8 mouse cellular contexts compared by ENCODE assay signal in genomic region chr4:88094062-88094767, GRCm38 (mm10). TPM values are rescaled to one million over a fixed set of nuclear protein-coding genes. Genes with fewer than 3 reads are reported as not detected.
DNase-seq lines count a peak whose midpoint lies in the region; ATAC-seq and TF ChIP-seq lines count a peak whose summit lies in the region.

Gene Focad, plus strand, starts transcription at chr4:88094629.

- TF ChIP-seq CTCF in kidney, postnatal 0 days (IDR thresholded peaks at IDR 0.05; ENCODE audit: low read depth), result no peak; the same call in none of the 2 replicates

- peak within 1 kb of the TSS; percentile 82 for H3K9ac ChIP-seq in heart, embryonic 12.5 days
- H3K9ac ChIP-seq in kidney, postnatal 0 days (ENCODE audit: low read depth, low read length), result peak within 1 kb of the TSS; percentile 69
- peak within 1 kb of the TSS; percentile 88 for H3K9ac ChIP-seq in liver, embryonic 11.5 days (ENCODE audit: low read depth, low read length)
- H3K9ac ChIP-seq in stomach, embryonic 14.5 days (replicated peaks; ENCODE audit: low read depth, low read length), result peak within 1 kb of the TSS; percentile 57

- H3K4me1 ChIP-seq in heart, embryonic 12.5 days (replicated peaks), result peaks cover 5% of the 10 kb centered on the region; the same call in 1 of the 2 replicates
- H3K4me1 ChIP-seq in kidney, postnatal 0 days (replicated peaks; ENCODE audit: insufficient read depth, low read length), result peaks cover 4% of the 10 kb centered on the region
- H3K4me1 ChIP-seq in liver, embryonic 11.5 days (replicated peaks; ENCODE audit: control insufficient read depth, insufficient read depth, low read length), result no peaks in the 10 kb centered on the region
- 0 out of 2 replicates have a peak, but pooled peaks cover 4% of the 10 kb centered on the region for H3K4me1 ChIP-seq in stomach, embryonic 14.5 days (ENCODE audit: control insufficient read depth, insufficient read depth, low read length)

- peak within 1 kb of the TSS; percentile 82 for H3K4me3 ChIP-seq in heart, embryonic 12.5 days
- H3K4me3 ChIP-seq in kidney, postnatal 0 days (replicated peaks; ENCODE audit: low read depth, low read length), result peak within 1 kb of the TSS; percentile 70
- H3K4me3 ChIP-seq in liver, embryonic 11.5 days (ENCODE audit: low read depth, low read length), result peak within 1 kb of the TSS; percentile 88
- peak within 1 kb of the TSS; percentile 82 for H3K4me3 ChIP-seq in stomach, embryonic 14.5 days (ENCODE audit: low read depth, low read length)

- DNase-seq in CD4-positive helper T cell, adult 2 months (ENCODE audit: low read depth, low spot score), result peak; percentile 98
- peak; percentile 94 for DNase-seq in brain, embryonic 18.5 days (ENCODE audit: low read depth, low spot score)
- peak; percentile 98 for DNase-seq in kidney, postnatal 0 days (ENCODE audit: low spot score)
- peak; percentile 97 for DNase-seq in liver, embryonic 11.5 days (ENCODE audit: low spot score)
- peak; percentile 98 for DNase-seq in naive thymus-derived CD4-positive, alpha-beta T cell, adult 2 months (ENCODE audit: low read depth)

- 1% methylated on average over 34 of the region's 34 CpGs for WGBS in heart, embryonic 12.5 days
- WGBS in kidney, postnatal 0 days, result under 1% methylated on average over 34 of the region's 34 CpGs
- WGBS in liver, embryonic 11.5 days, result 1% methylated on average over 34 of the region's 34 CpGs
- 2% methylated on average over 34 of the region's 34 CpGs for WGBS in stomach, embryonic 14.5 days

- H3K4me2 ChIP-seq in heart, embryonic 12.5 days, result peak within 1 kb of the TSS; percentile 93
- H3K4me2 ChIP-seq in kidney, postnatal 0 days (ENCODE audit: low read length), result peak within 1 kb of the TSS; percentile 92
- peak within 1 kb of the TSS; percentile 94 for H3K4me2 ChIP-seq in liver, embryonic 11.5 days
- peak within 1 kb of the TSS; percentile 98 for H3K4me2 ChIP-seq in stomach, embryonic 14.5 days (replicated peaks; ENCODE audit: low read depth, low read length)

- H3K9me3 ChIP-seq in heart, embryonic 12.5 days (replicated peaks), result no peaks in the 10 kb centered on the region
- H3K9me3 ChIP-seq in kidney, postnatal 0 days (replicated peaks; ENCODE audit: low read length), result no peaks in the 10 kb centered on the region
- H3K9me3 ChIP-seq in liver, embryonic 11.5 days (ENCODE audit: control insufficient read depth, low read length), result no peaks in the 10 kb centered on the region
- H3K9me3 ChIP-seq in stomach, embryonic 14.5 days (ENCODE audit: control insufficient read depth, low read depth, low read length), result no peaks in the 10 kb centered on the region

- H3K27ac ChIP-seq in heart, embryonic 12.5 days (ENCODE audit: poor library complexity, severe bottlenecking), result peak within 1 kb of the TSS; percentile 78
- H3K27ac ChIP-seq in kidney, postnatal 0 days, result peak within 1 kb of the TSS; percentile 51
- H3K27ac ChIP-seq in liver, embryonic 11.5 days (ENCODE audit: low read depth, low read length), result peak within 1 kb of the TSS; percentile 63
- peak within 1 kb of the TSS; percentile 7; the same call in 1 of the 2 replicates for H3K27ac ChIP-seq in stomach, embryonic 14.5 days (ENCODE audit: low read length)

- H3K27me3 ChIP-seq in heart, embryonic 12.5 days (replicated peaks), result no peaks in the 10 kb centered on the region
- no peaks in the 10 kb centered on the region for H3K27me3 ChIP-seq in kidney, postnatal 0 days (ENCODE audit: insufficient read depth, low read length)
- H3K27me3 ChIP-seq in liver, embryonic 11.5 days (replicated peaks; ENCODE audit: control insufficient read depth, insufficient read depth, low read length), result no peaks in the 10 kb centered on the region
- H3K27me3 ChIP-seq in stomach, embryonic 14.5 days (ENCODE audit: control insufficient read depth, insufficient read depth, low read length), result no peaks in the 10 kb centered on the region

- H3K36me3 ChIP-seq in heart, embryonic 12.5 days, result no peaks in the 10 kb centered on the region
- H3K36me3 ChIP-seq in kidney, postnatal 0 days (ENCODE audit: insufficient read depth, low read length), result no peaks in the 10 kb centered on the region
- no peaks in the 10 kb centered on the region for H3K36me3 ChIP-seq in liver, embryonic 11.5 days (ENCODE audit: control insufficient read depth, insufficient read depth, low read length)
- no peaks in the 10 kb centered on the region for H3K36me3 ChIP-seq in stomach, embryonic 14.5 days (ENCODE audit: control insufficient read depth, insufficient read depth, low read length)

- peak; percentile 100 for ATAC-seq in erythroid progenitor cell, adult 5-6 weeks (replicated peaks; ENCODE audit: low FRiP score, poor library complexity, severe bottlenecking)
- peak; percentile 100 for ATAC-seq in heart, embryonic 12.5 days (ENCODE audit: insufficient number of reproducible peaks, low FRiP score)
- ATAC-seq in kidney, postnatal 0 days (replicated peaks; ENCODE audit: low FRiP score, low read depth), result peak; percentile 100
- ATAC-seq in liver, embryonic 11.5 days (replicated peaks; ENCODE audit: low FRiP score), result peak; percentile 99
- peak; percentile 100 for ATAC-seq in stomach, embryonic 14.5 days (ENCODE audit: insufficient number of reproducible peaks, insufficient read depth, low FRiP score, low read depth)

RNA-seq across cellular contexts. Expression of gene Focad, which starts in this region (rescaled TPM):
- total RNA-seq in erythroid progenitor cell, adult 5-6 weeks (2015; ENCODE audit: low replicate concordance), result 4.0 and 13.4 TPM in 2 replicates
- 3.7 and 5.4 TPM in 2 replicates for total RNA-seq in erythroid progenitor cell, adult 5-6 weeks (2017; ENCODE audit: low replicate concordance)
- polyA plus RNA-seq in heart, embryonic 12.5 days (2016; fragmentation: Nextera tagmentation; extraction: Ambion mirVana), result 11.2 and 12.2 TPM in 2 replicates
- 9.9 and 10.2 TPM in 2 replicates for polyA plus RNA-seq in kidney, postnatal 0 days (2015; fragmentation: Nextera tagmentation; extraction: Ambion mirVana)
- 23.2 and 25.1 TPM in 2 replicates for polyA plus RNA-seq in liver, embryonic 11.5 days (2014; fragmentation: Nextera tagmentation; extraction: Ambion mirVana)
- 14.7 and 16.3 TPM in 2 replicates for polyA plus RNA-seq in stomach, embryonic 14.5 days (2014; fragmentation: Nextera tagmentation; extraction: Ambion mirVana)

Comparison
In these comparisons a context has a peak if more than half of its experiments do, and no peak if none do; other contexts are left out.
1. Peak in every context shown above with its lines: DNase-seq, ATAC-seq, H3K4me3 ChIP-seq and H3K27ac ChIP-seq.
2. H3K27ac ChIP-seq: peak in every context shown above with its lines; median percentile 78 in heart, embryonic 12.5 days; 63 in liver, embryonic 11.5 days; 51 in kidney, postnatal 0 days; 7 in stomach, embryonic 14.5 days.